Mouse (Mus musculus): ENCODE results near the gene Ddx3x. TPM values are rescaled to one million over a fixed set of nuclear protein-coding genes. Genes with fewer than 3 reads are reported as not detected.

Gene Ddx3x
- polyA plus RNA-seq, 1 experiment: 6.8 TPM

- Histone ChIP-seq H3K36me3 (ENCODE audit: control insufficient read depth, insufficient read depth, low read length) (no peaks in the 10 kb centered on the region), H3K27me3 (ENCODE audit: control insufficient read depth, insufficient read depth, low read length) (no peaks in the 10 kb centered on the region), H3K4me1 (ENCODE audit: control insufficient read depth, insufficient read depth, insufficient read length, low read length) (no peaks in the 10 kb centered on the region), H3K4me3 (ENCODE audit: low read depth, low read length) (no peak overlapping the region), H3K27ac (ENCODE audit: insufficient read depth, low read depth, low read length) (no peak overlapping the region)
- WGBS: 75% methylated on average over 4 of the region's 4 CpGs
- no peak for TF ChIP-seq CTCF (IDR thresholded peaks at IDR 0.05; ENCODE audit: extremely low read depth, insufficient read length, insufficient replicate concordance, low read depth, low read length)
These were observed 30.6 kb downstream of the Ddx3x start for GRCm38 (mm10) chrX:13311396-13311795.

DNA sequence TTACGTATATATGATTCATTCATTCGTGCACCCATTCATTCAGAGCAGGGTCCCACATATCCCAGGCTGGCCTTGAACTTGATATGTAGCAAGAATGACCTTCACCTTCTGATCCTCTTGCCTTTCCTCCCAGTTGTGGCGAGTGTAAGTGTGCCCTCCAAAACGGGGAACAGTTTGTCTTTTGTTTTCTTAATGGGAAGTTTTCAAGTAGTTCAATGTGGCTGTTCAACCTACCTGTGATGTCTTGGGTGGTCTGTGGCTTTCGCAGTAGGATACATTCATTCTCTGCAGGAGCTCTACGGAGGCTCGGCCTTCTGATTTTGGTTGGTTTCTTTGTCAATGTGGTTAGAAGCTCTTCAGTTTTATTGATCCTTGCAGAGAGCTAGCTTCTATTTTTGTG is 48.8 kb downstream of the Ddx3x start:
- H3K27ac ChIP-seq (ENCODE audit: insufficient read depth, low read depth, low read length): no peak overlapping the region
- no peaks in the 10 kb centered on the region for H3K36me3 ChIP-seq (ENCODE audit: control insufficient read depth, insufficient read depth, low read length)
- 88% methylated on average over 7 of the region's 7 CpGs for WGBS
- no peaks in the 10 kb centered on the region for H3K27me3 ChIP-seq (ENCODE audit: control insufficient read depth, insufficient read depth, low read length)
- H3K4me3 ChIP-seq (ENCODE audit: low read depth, low read length): no peak overlapping the region
- TF ChIP-seq CTCF (IDR thresholded peaks at IDR 0.05; ENCODE audit: extremely low read depth, insufficient read length, insufficient replicate concordance, low read depth, low read length) (no peak), POLR2A (IDR thresholded peaks at IDR 0.05; ENCODE audit: low read depth, low read length) (no peak)
- H3K4me1 ChIP-seq (ENCODE audit: control insufficient read depth, insufficient read depth, insufficient read length, low read length): no peaks in the 10 kb centered on the region

Other genes starting within 250 kb of the Ddx3x start
- 2.6 and 5.4 TPM in 2 replicates for gene Usp9x, start 209.5 kb upstream of the Ddx3x start, polyA plus RNA-seq (2012; rRNA removed)
- gene Nyx, start 185.1 kb downstream of the Ddx3x start, polyA plus RNA-seq (2012; rRNA removed): 0.34 and 1.4 TPM in 2 replicates

Data from small intestine, adult 2 months (tissue).